In genomic region chr1:45767533-45767932, GRCm38 (mm10) we compare ENCODE assay signal across 10 mouse cellular contexts. TPM values are rescaled to one million over a fixed set of nuclear protein-coding genes. Genes with fewer than 3 reads are reported as not detected.
DNase-seq lines count a peak whose midpoint lies in the region; ATAC-seq and TF ChIP-seq lines count a peak whose summit lies in the region.
"Had no signal": no experiment of that assay in that cellular context is flagged by ENCODE, and none has a peak within 500 bp of the region (broad histone marks: within the 10 kb centered on the region; RNA-seq: fewer than 3 reads in every experiment).

No protein-coding gene starts in this region.

- no peak overlapping the region for H3K4me3 ChIP-seq in heart, embryonic 12.5 days
- H3K4me3 ChIP-seq in embryonic facial prominence, embryonic 12.5 days = no peak overlapping the region
- H3K4me3 ChIP-seq in thymus, adult 2 months (ENCODE audit: control insufficient read depth, insufficient read depth, low read length) = no peak overlapping the region
- H3K4me3 ChIP-seq: erythroblast, embryonic 14.5 days had no signal

- H3K9ac ChIP-seq in heart, embryonic 12.5 days = no peak overlapping the region
- no peak overlapping the region for H3K9ac ChIP-seq in embryonic facial prominence, embryonic 12.5 days

- no peaks in the 10 kb centered on the region for H3K36me3 ChIP-seq in heart, embryonic 12.5 days
- no peaks in the 10 kb centered on the region for H3K36me3 ChIP-seq in embryonic facial prominence, embryonic 12.5 days
- H3K36me3 ChIP-seq in thymus, adult 2 months (ENCODE audit: control insufficient read depth, insufficient read depth, low read length) = no peaks in the 10 kb centered on the region

- H3K4me1 ChIP-seq in heart, embryonic 12.5 days (replicated peaks) = no peaks in the 10 kb centered on the region
- H3K4me1 ChIP-seq in embryonic facial prominence, embryonic 12.5 days = peaks cover 8% of the 10 kb centered on the region
- no peaks in the 10 kb centered on the region for H3K4me1 ChIP-seq in thymus, adult 2 months (replicated peaks; ENCODE audit: control insufficient read depth, insufficient read depth, low read length)

- no peak for TF ChIP-seq POLR2A in thymus, adult 2 months (IDR thresholded peaks at IDR 0.05; ENCODE audit: control insufficient read depth, extremely low read depth, insufficient read depth, low read length, poor library complexity)

- DNase-seq in heart, adult 11 months = peak; percentile 95
- peak; percentile 66 for DNase-seq in 3T3-L1 (ENCODE audit: low read depth, low spot score)
- peak; percentile 28 for DNase-seq in heart, postnatal 4 days
- no peak for DNase-seq in thymus, adult 2 months
- no peak for DNase-seq in layer of hippocampus, adult 11-12 months (ENCODE audit: low spot score)

- TF ChIP-seq CTCF in thymus, adult 2 months (IDR thresholded peaks at IDR 0.05; ENCODE audit: borderline replicate concordance, control insufficient read depth, extremely low read depth, insufficient read depth, low read length, poor library complexity) = no peak

- WGBS in heart, embryonic 12.5 days = 63% methylated on average over 5 of the region's 5 CpGs
- WGBS in embryonic facial prominence, embryonic 12.5 days = 30% methylated on average over 5 of the region's 5 CpGs
- WGBS in thymus, adult 2 months = 77% methylated on average over 5 of the region's 5 CpGs

- ATAC-seq in heart, embryonic 12.5 days (ENCODE audit: insufficient number of reproducible peaks, low FRiP score) = no peak
- ATAC-seq in embryonic facial prominence, embryonic 12.5 days (ENCODE audit: insufficient number of reproducible peaks, insufficient read depth, low FRiP score, low TSS enrichment) = no peak
- no peak for ATAC-seq in inflammation-experienced regulatory T-cells, adult 6 months
- ATAC-seq: intestine, embryonic 16.5 days had no signal

- no peaks in the 10 kb centered on the region for H3K9me3 ChIP-seq in heart, embryonic 12.5 days (replicated peaks)
- peaks cover 3% of the 10 kb centered on the region for H3K9me3 ChIP-seq in embryonic facial prominence, embryonic 12.5 days

- no peak overlapping the region for H3K27ac ChIP-seq in heart, embryonic 12.5 days (ENCODE audit: poor library complexity, severe bottlenecking)
- peak overlapping the region; percentile 89 for H3K27ac ChIP-seq in embryonic facial prominence, embryonic 12.5 days
- no peak overlapping the region for H3K27ac ChIP-seq in thymus, adult 2 months (ENCODE audit: control insufficient read depth, insufficient read depth, low read length)

- H3K27me3 ChIP-seq in heart, embryonic 12.5 days (replicated peaks) = no peaks in the 10 kb centered on the region
- H3K27me3 ChIP-seq in embryonic facial prominence, embryonic 12.5 days = no peaks in the 10 kb centered on the region
- H3K27me3 ChIP-seq in thymus, adult 2 months (ENCODE audit: control insufficient read depth, insufficient read depth, low read length) = no peaks in the 10 kb centered on the region

- H3K4me2 ChIP-seq in heart, embryonic 12.5 days = no peak overlapping the region
- H3K4me2 ChIP-seq in embryonic facial prominence, embryonic 12.5 days (replicated peaks) = no peak overlapping the region

RNA-seq across cellular contexts. Expression of gene Wdr75, which starts 27.4 kb away (rescaled TPM):
- 37.4 and 42.9 TPM in 2 replicates for polyA plus RNA-seq in heart, embryonic 12.5 days (2016; fragmentation: Nextera tagmentation; extraction: Ambion mirVana)
- polyA plus RNA-seq in embryonic facial prominence, embryonic 12.5 days (2016; fragmentation: Nextera tagmentation; extraction: Ambion mirVana) = 74.3 and 76.5 TPM in 2 replicates
- total RNA-seq in heart, postnatal 4 days (2021) = 10 to 100 TPM; 32.3 TPM
- 76.2 and 86.8 TPM in 2 replicates for polyA plus RNA-seq in thymus, adult 2 months (2012; rRNA removed)
- polyA plus RNA-seq in inflammation-experienced regulatory T-cells, adult 6 months (2017; shearing (Covaris generic)) = 10 to 100 TPM; 30.5 to 61.8 (median 56.9) TPM

Comparison
In these comparisons a context has a peak if more than half of its experiments do, and no peak if none do; other contexts are left out.
1. DNase-seq: peak in heart, adult 11 months (single experiment), 3T3-L1 (single experiment) and heart, postnatal 4 days (single experiment); none in thymus, adult 2 months (single experiment) and layer of hippocampus, adult 11-12 months (single experiment).